Mouse (Mus musculus) midbrain, embryonic 16.5 days (tissue): ENCODE measurements at regions not wholly inside any gene's neighbourhood (a gene's known extent, or its start where the extent isn't known, plus 50 kb on each side); places are given as distances from the start of the nearest gene placed in this dataset.

ENCODE experiments used
- ATAC-seq: fragments of 200-750 bp; cut with Nextera tagmentation; 2 replicates; pipeline ENCODE4 v1.8.0; 2017; ENCODE audit warnings: moderate TSS enrichment
- H3K27ac ChIP-seq: fragments of 300-500 bp; sonication (generic); 2 replicates; pipeline ENCODE4 v1.5.1; 2014; ENCODE audit warnings: mild to moderate bottlenecking, low read length, mixed read lengths
- H3K27me3 ChIP-seq: fragments of 300-500 bp; sonication (generic); 2 replicates; pipeline ENCODE4 v1.6.1; 2014; ENCODE audit warnings: low read depth, low read length, mixed read lengths; ENCODE audit not compliant: control insufficient read depth, insufficient read depth
- H3K36me3 ChIP-seq: fragments of 300-500 bp; sonication (generic); 2 replicates; pipeline ENCODE4 v1.6.1; 2014; ENCODE audit warnings: mild to moderate bottlenecking, low read length, moderate library complexity, mixed read lengths; ENCODE audit not compliant: control insufficient read depth, insufficient read depth
- H3K4me1 ChIP-seq: fragments of 300-500 bp; sonication (generic); 2 replicates; pipeline ENCODE4 v1.6.1; 2014; ENCODE audit warnings: mild to moderate bottlenecking, low read length, mixed read lengths; ENCODE audit not compliant: control insufficient read depth, insufficient read depth
- H3K4me2 ChIP-seq: fragments of 300-500 bp; sonication (generic); 2 replicates; pipeline ENCODE4 v1.6.1; 2014; ENCODE audit warnings: mild to moderate bottlenecking, low read length, mixed read lengths
- H3K4me3 ChIP-seq: fragments of 300-500 bp; sonication (generic); 2 replicates; pipeline ENCODE4 v1.5.1; 2014; ENCODE audit warnings: low read depth, mild to moderate bottlenecking, low read length, moderate library complexity, mixed read lengths
- H3K9ac ChIP-seq: fragments of 300-500 bp; sonication (generic); 2 replicates; pipeline ENCODE4 v1.6.1; 2014; ENCODE audit warnings: low read depth, low read length, mixed read lengths
- H3K9me3 ChIP-seq: fragments of 300-500 bp; sonication (generic); replicated peaks from 2 replicates; pipeline ENCODE4 v1.6.1; 2014; ENCODE audit warnings: mild to moderate bottlenecking, low read length, mixed read lengths; ENCODE audit not compliant: control insufficient read depth, poor library complexity, severe bottlenecking
- WGBS: fragments of 180-500 bp; shearing (Covaris S2); extraction: QIAGEN DNeasy Blood & Tissue Kit; methylation state at CpG from one replicate; pipeline ENCODE4 v1.1.7; 2014; 5-methylcytosine and 5-hydroxymethylcytosine counted together

GRCm38 (mm10) chr1:119322279-119322995 is 99.6 kb downstream of the Inhbb start:
- H3K4me1 ChIP-seq = no peaks in the 10 kb centered on the region
- no peaks in the 10 kb centered on the region for H3K9me3 ChIP-seq
- H3K27me3 ChIP-seq = no peaks in the 10 kb centered on the region
- no peak overlapping the region for H3K9ac ChIP-seq
- WGBS = 76% methylated on average over 10 of the region's 10 CpGs
- H3K36me3 ChIP-seq = no peaks in the 10 kb centered on the region
- no peak overlapping the region for H3K4me2 ChIP-seq
- no peak for ATAC-seq
- H3K4me3 ChIP-seq = no peak overlapping the region
- no peak overlapping the region for H3K27ac ChIP-seq

GRCm38 (mm10) chr1:119321799-119322198 is 100.2 kb downstream of the Inhbb start:
- no peaks in the 10 kb centered on the region for H3K36me3 ChIP-seq
- 93% methylated on average over 8 of the region's 8 CpGs for WGBS

GRCm38 (mm10) chr1:119317006-119317405 is 105.0 kb downstream of the Inhbb start:
- Histone ChIP-seq H3K4me1 (no peaks in the 10 kb centered on the region), H3K36me3 (no peaks in the 10 kb centered on the region), H3K9me3 (no peaks in the 10 kb centered on the region), H3K9ac (no peak overlapping the region), H3K4me3 (no peak overlapping the region), H3K27ac (no peak overlapping the region), H3K4me2 (no peak overlapping the region), H3K27me3 (no peaks in the 10 kb centered on the region)
- no peak for ATAC-seq
- 97% methylated on average over 4 of the region's 4 CpGs for WGBS

More at GRCm38 (mm10) chr1:119321799-119322198, 100.2 kb downstream of the Inhbb start:
- Histone ChIP-seq H3K9ac (no peak overlapping the region), H3K9me3 (no peaks in the 10 kb centered on the region), H3K27me3 (no peaks in the 10 kb centered on the region), H3K4me2 (no peak overlapping the region), H3K27ac (no peak overlapping the region), H3K4me3 (no peak overlapping the region), H3K4me1 (no peaks in the 10 kb centered on the region)
- no peak for ATAC-seq

- Histone ChIP-seq H3K27ac (no peak overlapping the region), H3K9ac (no peak overlapping the region), H3K36me3 (no peaks in the 10 kb centered on the region), H3K4me3 (no peak overlapping the region), H3K9me3 (no peaks in the 10 kb centered on the region), H3K27me3 (no peaks in the 10 kb centered on the region), H3K4me1 (no peaks in the 10 kb centered on the region; the same call in 1 of the 2 replicates), H3K4me2 (no peak overlapping the region)
- 57% methylated on average over 9 of the region's 9 CpGs for WGBS
- ATAC-seq = no peak
Measured at GRCm38 (mm10) chr1:119308719-119309365, 113.2 kb downstream of the Inhbb start.

- Histone ChIP-seq H3K36me3 (no peaks in the 10 kb centered on the region), H3K4me1 (no peaks in the 10 kb centered on the region; the same call in 1 of the 2 replicates), H3K9ac (no peak overlapping the region), H3K4me2 (no peak overlapping the region), H3K27me3 (no peaks in the 10 kb centered on the region; the same call in 1 of the 2 replicates), H3K9me3 (no peaks in the 10 kb centered on the region), H3K4me3 (no peak overlapping the region), H3K27ac (no peak overlapping the region)
- no peak for ATAC-seq
- WGBS = 7% methylated on average over 13 of the region's 13 CpGs
Measured at GRCm38 (mm10) chr1:119305315-119305976, 116.6 kb downstream of the Inhbb start.

GRCm38 (mm10) chr1:119304470-119304980 is 117.5 kb downstream of the Inhbb start:
- 26% methylated on average over 8 of the region's 9 CpGs for WGBS
- ATAC-seq = no peak
- H3K36me3 ChIP-seq = no peaks in the 10 kb centered on the region
- H3K27ac ChIP-seq = no peak overlapping the region
- H3K4me2 ChIP-seq = 0 out of 2 replicates have a peak overlapping the region, but pooled peaks have one; percentile 15
- no peak overlapping the region for H3K4me3 ChIP-seq
- H3K4me1 ChIP-seq = no peaks in the 10 kb centered on the region; the same call in 1 of the 2 replicates
- no peaks in the 10 kb centered on the region for H3K9me3 ChIP-seq
- no peak overlapping the region for H3K9ac ChIP-seq
- H3K27me3 ChIP-seq = no peaks in the 10 kb centered on the region; the same call in 1 of the 2 replicates

- Histone ChIP-seq H3K27me3 (no peaks in the 10 kb centered on the region; the same call in 1 of the 2 replicates), H3K9ac (no peak overlapping the region), H3K9me3 (no peaks in the 10 kb centered on the region), H3K4me3 (no peak overlapping the region), H3K4me1 (no peaks in the 10 kb centered on the region; the same call in 1 of the 2 replicates), H3K36me3 (no peaks in the 10 kb centered on the region), H3K27ac (no peak overlapping the region), H3K4me2 (no peak overlapping the region)
- ATAC-seq = no peak
- 76% methylated on average over 7 of the region's 7 CpGs for WGBS
Measured at GRCm38 (mm10) chr1:119302349-119302995, 119.6 kb downstream of the Inhbb start.

- Histone ChIP-seq H3K9me3 (no peaks in the 10 kb centered on the region), H3K4me3 (no peak overlapping the region), H3K9ac (no peak overlapping the region), H3K4me2 (no peak overlapping the region), H3K27me3 (no peaks in the 10 kb centered on the region; the same call in 1 of the 2 replicates), H3K36me3 (no peaks in the 10 kb centered on the region), H3K4me1 (no peaks in the 10 kb centered on the region; the same call in 1 of the 2 replicates), H3K27ac (no peak overlapping the region)
- whole genome bisulfite sequencing = 89% methylated on average over 7 of the region's 7 CpGs
- no peak for ATAC-seq
Measured at GRCm38 (mm10) chr1:119301931-119302330, 120.1 kb downstream of the Inhbb start.
